Mouse (Mus musculus) limb, embryonic 14.5 days (tissue): ENCODE data around the gene D430019H16Rik. TPM values are rescaled to one million over a fixed set of nuclear protein-coding genes. Genes with fewer than 3 reads are reported as not detected.
A peak's percentile ranks its signal among the peaks of the same experiment; 100 is the strongest.

Experiments
- ATAC-seq: fragments of 200-750 bp; cut with Nextera tagmentation; 2 replicates; pipeline ENCODE4 v1.8.0; 2017; ENCODE audit warnings: low read depth, moderate number of reproducible peaks, moderate TSS enrichment; ENCODE audit not compliant: low FRiP score
- DNase-seq: peaks from one replicate; pipeline ENCODE4 v3.0.0-alpha.2; 2015; ENCODE audit warnings: low spot score
- H3K27ac ChIP-seq: fragments of 300-500 bp; sonication (generic); replicated peaks from 2 replicates; pipeline ENCODE4 v1.5.1; 2014; ENCODE audit warnings: low read depth, mild to moderate bottlenecking, low read length, moderate library complexity, mixed read lengths
- H3K27me3 ChIP-seq: fragments of 300-500 bp; sonication (generic); 2 replicates; pipeline ENCODE4 v1.6.1; 2014; ENCODE audit warnings: low read length, mixed read lengths; ENCODE audit not compliant: control insufficient read depth, insufficient read depth
- H3K36me3 ChIP-seq: fragments of 300-500 bp; sonication (generic); 2 replicates; pipeline ENCODE4 v1.6.1; 2014; ENCODE audit warnings: mild to moderate bottlenecking, low read length, moderate library complexity, mixed read lengths; ENCODE audit not compliant: control insufficient read depth, insufficient read depth
- H3K4me1 ChIP-seq: fragments of 300-500 bp; sonication (generic); 2 replicates; pipeline ENCODE4 v1.6.1; 2014; ENCODE audit warnings: antibody characterized with exemption, low read length, mixed read lengths; ENCODE audit not compliant: control insufficient read depth, insufficient read depth
- H3K4me2 ChIP-seq: fragments of 300-500 bp; sonication (generic); replicated peaks from 2 replicates; pipeline ENCODE4 v1.6.1; 2014; ENCODE audit warnings: low read depth, mild to moderate bottlenecking, low read length, moderate library complexity; ENCODE audit not compliant: severe bottlenecking
- H3K4me3 ChIP-seq: fragments of 300-500 bp; sonication (generic); replicated peaks from 2 replicates; pipeline ENCODE4 v1.5.1; 2014; ENCODE audit warnings: low read length
- H3K9ac ChIP-seq: fragments of 300-500 bp; sonication (generic); 2 replicates; pipeline ENCODE4 v1.6.1; 2014; ENCODE audit warnings: mild to moderate bottlenecking, low read depth, low read length, moderate library complexity; ENCODE audit not compliant: severe bottlenecking
- H3K9me3 ChIP-seq: fragments of 300-500 bp; sonication (generic); 2 replicates; pipeline ENCODE4 v1.6.1; 2016; ENCODE audit warnings: low read length; ENCODE audit not compliant: control insufficient read depth
- POLR2A ChIP-seq: fragments of 200-500 bp; IDR thresholded peaks from 2 replicates; pipeline ENCODE4 v1.8.0; 2012; ENCODE audit warnings: inconsistent platforms, mild to moderate bottlenecking, moderate library complexity, borderline replicate concordance; ENCODE audit not compliant: insufficient read depth, insufficient read length; ENCODE audit errors: extremely low read depth
- WGBS: fragments of 180-500 bp; shearing (Covaris S2); extraction: QIAGEN DNeasy Blood & Tissue Kit; methylation state at CpG from one replicate; pipeline ENCODE4 v1.1.7; 2014; 5-methylcytosine and 5-hydroxymethylcytosine counted together
- polyA plus RNA-seq, 2 experiments: library from polyadenylated mRNA; depleted of rRNA in 1 of 2; stranded (reverse) in 1 of 2; unstranded in 1 of 2; fragments of >200 nt; fragmentation: Nextera tagmentation in 1 of 2; extraction: Ambion mirVana in 1 of 2; gene quantifications; 2 replicates each; pipeline versions ENCODE4 v1.2.1 to v1.2.3; 2012 to 2014

The D430019H16Rik gene
- polyA plus RNA-seq, 2 experiments = 4.2 to 19.3 TPM

DNA sequence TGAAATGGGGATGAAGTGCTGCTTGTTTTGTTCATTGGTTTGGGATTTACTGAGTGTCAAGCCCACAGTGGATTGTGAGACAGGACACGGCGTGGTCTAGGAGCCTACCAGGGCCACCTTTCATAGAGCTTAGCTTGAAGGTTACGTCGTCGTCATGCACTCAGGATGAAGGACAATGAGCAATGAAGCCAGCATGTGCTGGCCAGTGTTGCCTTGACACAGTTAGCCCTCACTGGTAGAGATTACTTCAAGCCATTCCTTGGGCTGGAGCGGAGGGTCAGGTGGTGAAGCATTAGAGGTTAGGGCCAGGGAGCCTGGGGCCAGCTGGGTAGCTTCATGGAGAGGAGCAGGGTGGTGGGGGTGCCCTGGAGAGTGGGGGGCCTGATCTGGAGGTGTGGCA, 5.1 kb downstream of the D430019H16Rik start:
- Histone ChIP-seq H3K27ac (no peak overlapping the region), H3K9ac (no peak overlapping the region), H3K9me3 (no peaks in the 10 kb centered on the region), H3K4me3 (no peak overlapping the region), H3K4me2 (no peak overlapping the region), H3K27me3 (no peaks in the 10 kb centered on the region), H3K36me3 (no peaks in the 10 kb centered on the region), H3K4me1 (peaks cover 25% of the 10 kb centered on the region)
- TF ChIP-seq POLR2A = no peak
- no peak for ATAC-seq
- 95% methylated on average over 6 of the region's 6 CpGs for WGBS
- no peak for DNase-seq

DNA sequence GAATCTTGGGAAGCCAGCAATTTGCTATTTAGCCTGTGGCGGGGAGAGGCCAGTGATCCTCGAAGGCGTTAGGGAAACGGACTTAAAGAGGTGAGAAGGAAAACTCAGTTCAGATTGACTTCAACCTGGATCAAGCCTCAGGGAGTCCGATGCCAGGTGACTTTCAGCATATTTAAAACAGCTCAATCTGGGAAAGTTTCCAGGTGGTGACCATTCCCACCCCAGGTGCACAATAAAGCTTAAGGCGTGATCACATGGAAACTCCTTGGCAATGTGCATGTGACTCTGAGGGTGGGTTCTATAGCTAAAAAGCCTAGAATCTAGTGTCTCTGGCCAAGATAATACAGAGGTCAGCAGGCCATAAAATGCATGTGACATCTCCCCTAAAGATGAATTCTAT, 7.4 kb downstream of the D430019H16Rik start:
- ATAC-seq (0 out of 2 replicates have a peak, but pooled peaks have one; percentile 26), DNase-seq (peak; percentile 31)
- H3K4me3 ChIP-seq = no peak overlapping the region
- no peak for TF ChIP-seq POLR2A
- H3K4me1 ChIP-seq = peaks cover 13% of the 10 kb centered on the region
- no peak overlapping the region for H3K4me2 ChIP-seq
- H3K27me3 ChIP-seq = no peaks in the 10 kb centered on the region
- no peaks in the 10 kb centered on the region for H3K36me3 ChIP-seq
- no peak overlapping the region for H3K9ac ChIP-seq
- WGBS = 22% methylated on average over 6 of the region's 6 CpGs
- H3K27ac ChIP-seq = 0 out of 2 replicates have a peak overlapping the region, but pooled peaks have one; percentile 2
- H3K9me3 ChIP-seq = no peaks in the 10 kb centered on the region

DNA sequence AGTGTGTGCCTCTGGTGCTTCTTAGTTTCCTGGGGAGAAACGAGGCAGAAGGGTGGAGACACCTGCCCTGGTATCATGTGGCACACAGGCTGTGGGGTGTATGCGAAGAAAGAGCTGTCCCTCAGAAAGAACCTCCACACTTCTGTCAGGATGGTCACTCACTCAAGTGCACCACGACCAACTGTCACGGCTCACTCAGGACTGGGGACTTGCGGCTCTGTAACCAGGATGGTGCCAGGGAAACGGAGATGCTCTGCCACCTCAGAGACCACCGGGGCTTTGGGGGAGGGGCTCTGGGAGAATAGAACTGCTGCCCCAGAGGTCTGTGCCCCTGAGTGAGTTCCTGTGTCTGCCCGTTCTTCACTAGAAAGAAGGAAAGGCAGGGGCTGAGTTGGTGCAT, 15.4 kb downstream of the D430019H16Rik start:
- TF ChIP-seq POLR2A = no peak
- ATAC-seq (no peak), DNase-seq (no peak)
- Histone ChIP-seq H3K9me3 (no peaks in the 10 kb centered on the region), H3K27me3 (no peaks in the 10 kb centered on the region), H3K4me2 (no peak overlapping the region), H3K4me3 (no peak overlapping the region), H3K9ac (no peak overlapping the region), H3K36me3 (peaks cover 10% of the 10 kb centered on the region; the same call in 1 of the 2 replicates), H3K27ac (no peak overlapping the region), H3K4me1 (peaks cover 12% of the 10 kb centered on the region)
- 68% methylated on average over 8 of the region's 8 CpGs for WGBS

DNA sequence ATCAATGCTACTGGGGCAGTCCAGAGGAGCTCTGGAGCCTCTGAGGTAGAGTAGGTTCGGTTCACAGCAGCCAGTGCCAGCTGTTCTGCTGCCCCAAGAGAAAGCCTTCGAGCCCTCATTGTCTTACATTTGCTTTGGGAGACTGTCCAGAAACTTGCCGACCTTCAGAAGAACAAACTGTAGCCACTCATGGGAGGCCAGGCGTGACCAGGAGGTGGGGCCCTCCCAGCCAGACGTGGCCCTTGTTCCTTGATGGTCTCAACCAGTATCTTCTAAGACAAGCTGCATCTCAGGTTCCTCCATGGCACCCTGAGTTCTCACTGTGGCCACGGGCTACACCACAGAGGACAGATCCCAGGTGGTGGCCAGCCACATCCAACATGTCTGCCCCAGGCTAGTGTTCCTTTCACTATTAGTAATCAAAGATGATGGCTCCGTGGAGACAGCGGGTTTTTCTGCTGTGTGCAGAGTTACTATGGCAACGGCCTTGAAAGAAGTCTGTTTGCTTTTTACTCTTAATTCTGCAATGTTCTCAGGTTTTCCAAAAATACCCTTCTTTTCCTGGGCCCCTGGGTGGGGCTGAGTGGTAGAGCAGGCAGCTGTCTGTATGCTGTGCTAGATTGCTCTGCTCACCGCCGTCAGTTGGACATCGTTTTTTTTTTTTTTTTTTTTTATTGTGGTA, 21.7 kb downstream of the D430019H16Rik start:
- peak; percentile 62 for DNase-seq
- no peak overlapping the region for H3K27ac ChIP-seq
- H3K36me3 ChIP-seq = peaks cover 10% of the 10 kb centered on the region; the same call in 1 of the 2 replicates
- H3K9me3 ChIP-seq = no peaks in the 10 kb centered on the region
- peak; percentile 63 for ATAC-seq
- no peak overlapping the region for H3K4me3 ChIP-seq
- no peak overlapping the region for H3K9ac ChIP-seq
- H3K4me1 ChIP-seq = no peaks in the 10 kb centered on the region
- H3K4me2 ChIP-seq = no peak overlapping the region
- no peak for TF ChIP-seq POLR2A
- H3K27me3 ChIP-seq = no peaks in the 10 kb centered on the region
- 76% methylated on average over 12 of the region's 12 CpGs for WGBS

DNA sequence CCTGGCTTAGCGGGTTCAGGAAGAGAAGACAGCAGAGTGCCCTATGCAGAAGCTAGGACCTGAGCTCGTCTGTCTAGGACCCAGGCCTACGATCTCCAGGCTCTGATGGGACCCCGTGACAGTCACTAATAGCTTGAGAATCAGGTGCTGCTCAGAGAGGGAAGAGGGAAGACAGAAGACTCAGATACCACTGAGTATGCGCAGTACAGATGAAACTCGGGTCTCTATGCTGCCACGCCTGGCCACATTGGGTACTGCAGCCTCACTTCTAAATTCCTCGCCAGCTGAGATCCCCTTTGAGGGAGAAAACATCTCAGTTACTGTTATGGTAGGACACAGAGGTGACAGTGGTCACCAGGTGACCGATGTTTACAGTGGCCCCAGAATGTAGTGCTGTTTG, 22.8 kb downstream of the D430019H16Rik start:
- 49% methylated on average over 9 of the region's 9 CpGs for WGBS
- ATAC-seq = no peak
- Histone ChIP-seq H3K27ac (no peak overlapping the region), H3K9me3 (no peaks in the 10 kb centered on the region), H3K4me2 (no peak overlapping the region), H3K36me3 (peaks cover 10% of the 10 kb centered on the region; the same call in 1 of the 2 replicates), H3K4me1 (no peaks in the 10 kb centered on the region), H3K9ac (no peak overlapping the region), H3K4me3 (no peak overlapping the region), H3K27me3 (no peaks in the 10 kb centered on the region)
- no peak for TF ChIP-seq POLR2A
- peak; percentile 60 for DNase-seq
